Mouse (Mus musculus) adrenal gland, postnatal 25 days (tissue): ENCODE measurements around the gene Mcemp1. TPM values are rescaled to one million over a fixed set of nuclear protein-coding genes. Genes with fewer than 3 reads are reported as not detected.

Experiments used
- DNase-seq: peaks from one replicate; pipeline ENCODE4 v3.0.0; 2021; ENCODE audit warnings: mixed read lengths
- long read RNA-seq: library from polyadenylated mRNA; stranded (forward); transcript quantifications from one replicate; pipeline ENCODE4 v2.0.0, GENCODE M21; 2021
- total RNA-seq: library from RNA; stranded (reverse); gene quantifications from 2 replicates; pipeline ENCODE4 v1.2.3, GENCODE M21; 2021

Mcemp1 gene
- total RNA-seq = 0.21 TPM in 1 of 2 replicates, not detected in the other
- long read RNA-seq = 0 reads

- DNase-seq = no peak
Observed at GRCm38 (mm10) chr8:3665507-3665906, at the start of gene Mcemp1. Gene Mcemp1 (plus strand): TSS chr8:3665754.

- DNase-seq = peak; percentile 96
Observed at GRCm38 (mm10) chr8:3621199-3621970, 44.2 kb upstream of the Mcemp1 start, which contains the start of the genes Xab2 and Pet100. Gene Xab2 (minus strand): TSS chr8:3621316. Gene Pet100 (plus strand): TSS chr8:3621548.

GRCm38 (mm10) chr8:3622119-3622518 lies 43.4 kb upstream of the Mcemp1 start:
- DNase-seq = no peak

GRCm38 (mm10) chr8:3625445-3625844 lies 40.1 kb upstream of the Mcemp1 start, which contains the start of gene Pcp2:
Gene Pcp2 (minus strand): TSS chr8:3625545.
- DNase-seq = no peak

- DNase-seq = no peak
Observed at GRCm38 (mm10) chr8:3626971-3627370, 38.6 kb upstream of the Mcemp1 start.

GRCm38 (mm10) chr8:3628014-3628413 lies 37.5 kb upstream of the Mcemp1 start:
- no peak for DNase-seq

- DNase-seq = peak; percentile 80
Observed at GRCm38 (mm10) chr8:3630647-3631477, 34.7 kb upstream of the Mcemp1 start, which contains the start of gene Stxbp2. Gene Stxbp2 (plus strand): TSS chr8:3630955.

GRCm38 (mm10) chr8:3631478-3631875 lies 34.1 kb upstream of the Mcemp1 start:
- no peak for DNase-seq

- peak; percentile 49 for DNase-seq
Observed at GRCm38 (mm10) chr8:3645804-3646203, 19.8 kb upstream of the Mcemp1 start.

GRCm38 (mm10) chr8:3646824-3647531 lies 18.6 kb upstream of the Mcemp1 start:
- DNase-seq = no peak

GRCm38 (mm10) chr8:3647561-3647960 lies 18.0 kb upstream of the Mcemp1 start:
- no peak for DNase-seq

- DNase-seq = no peak
Observed at GRCm38 (mm10) chr8:3648268-3648667, 17.3 kb upstream of the Mcemp1 start.

- no peak for DNase-seq
Observed at GRCm38 (mm10) chr8:3648990-3649389, 16.6 kb upstream of the Mcemp1 start.

GRCm38 (mm10) chr8:3652845-3653244 lies 12.7 kb upstream of the Mcemp1 start:
- no peak for DNase-seq

GRCm38 (mm10) chr8:3654726-3655508 lies 10.6 kb upstream of the Mcemp1 start:
- no peak for DNase-seq

- no peak for DNase-seq
Observed at GRCm38 (mm10) chr8:3655526-3655925, 10.0 kb upstream of the Mcemp1 start, which contains the start of gene Retn. Gene Retn (plus strand): TSS chr8:3655770.

GRCm38 (mm10) chr8:3656725-3657381 lies 8.7 kb upstream of the Mcemp1 start:
- peak; percentile 21 for DNase-seq

- DNase-seq = no peak
Observed at GRCm38 (mm10) chr8:3660889-3661288, 4.7 kb upstream of the Mcemp1 start.

GRCm38 (mm10) chr8:3664405-3664804 lies 1.1 kb upstream of the Mcemp1 start:
- no peak for DNase-seq

- no peak for DNase-seq
Observed at GRCm38 (mm10) chr8:3670388-3670787, 4.8 kb downstream of the Mcemp1 start.

- DNase-seq = peak; percentile 85
Observed at GRCm38 (mm10) chr8:3671980-3672491, 6.5 kb downstream of the Mcemp1 start, which contains the start of gene Fcor. Gene Fcor (minus strand): TSS chr8:3672362.
